Mouse (Mus musculus) Muller cell, postnatal 12 days (primary cell): ENCODE data around the gene Pcnx2.

Source experiments
- DNase-seq: peaks from one replicate; pipeline ENCODE4 v3.0.0-alpha.2; 2015; ENCODE audit errors: inconsistent ontology term

Pcnx2 gene

DNA sequence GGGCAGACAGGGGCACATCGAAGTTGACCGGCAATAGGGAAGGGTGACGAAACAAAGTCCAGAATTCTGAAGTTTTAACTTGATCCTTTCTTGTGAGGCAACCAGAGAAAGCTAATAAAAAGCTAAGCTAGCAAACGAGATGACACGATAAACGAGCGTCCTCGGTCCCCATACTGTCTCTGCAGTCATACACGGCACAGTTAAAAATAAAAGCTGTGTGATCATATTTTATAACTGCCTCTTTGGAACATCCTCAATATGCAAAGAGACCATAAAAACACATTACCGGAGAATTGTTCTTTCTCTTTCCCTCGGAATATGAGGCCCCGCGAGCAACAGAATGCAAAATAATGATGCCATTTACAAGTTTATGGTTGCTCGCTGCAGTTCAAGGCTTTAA, 76.1 kb downstream of the Pcnx2 start:
- no peak for DNase-seq

DNA sequence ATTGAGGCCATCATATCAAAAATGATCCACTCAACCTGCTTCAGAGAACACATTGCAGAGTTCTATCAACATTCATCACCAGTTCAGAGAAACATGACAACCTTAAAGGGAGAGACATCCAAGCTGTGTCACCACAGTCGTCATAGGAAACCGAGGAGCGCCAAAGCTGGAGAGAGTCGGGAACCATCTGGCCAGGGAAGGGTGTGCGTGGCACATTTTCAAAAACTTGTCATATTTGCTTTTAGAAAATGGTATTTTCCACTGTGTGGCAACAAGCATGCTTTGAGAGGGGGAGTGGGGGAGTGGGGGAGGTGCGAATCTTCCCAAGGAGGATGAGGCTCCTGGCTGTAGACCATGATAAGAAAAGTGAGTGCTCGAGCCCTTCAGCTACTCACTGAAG, 78.3 kb downstream of the Pcnx2 start:
- no peak for DNase-seq

DNA sequence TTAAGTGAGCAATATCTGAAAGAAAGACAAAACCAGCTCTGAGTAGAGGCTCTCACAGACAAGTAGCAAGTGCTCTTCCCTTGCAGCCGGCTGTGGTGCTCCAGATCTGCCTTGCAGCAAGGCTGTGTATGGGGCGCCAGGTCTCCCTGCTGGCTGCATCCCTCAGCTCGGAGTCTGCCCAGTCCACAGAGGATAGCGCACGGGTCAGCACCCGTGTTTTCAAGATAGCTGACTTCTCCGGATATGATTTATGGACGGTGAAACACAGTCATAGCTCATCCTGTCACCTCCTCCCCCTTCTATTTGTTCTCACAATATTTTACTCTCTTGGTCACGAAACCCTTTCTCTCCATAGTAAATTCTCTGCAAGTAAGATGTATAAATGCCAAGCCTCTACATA, 79.3 kb downstream of the Pcnx2 start:
- DNase-seq, result no peak

DNA sequence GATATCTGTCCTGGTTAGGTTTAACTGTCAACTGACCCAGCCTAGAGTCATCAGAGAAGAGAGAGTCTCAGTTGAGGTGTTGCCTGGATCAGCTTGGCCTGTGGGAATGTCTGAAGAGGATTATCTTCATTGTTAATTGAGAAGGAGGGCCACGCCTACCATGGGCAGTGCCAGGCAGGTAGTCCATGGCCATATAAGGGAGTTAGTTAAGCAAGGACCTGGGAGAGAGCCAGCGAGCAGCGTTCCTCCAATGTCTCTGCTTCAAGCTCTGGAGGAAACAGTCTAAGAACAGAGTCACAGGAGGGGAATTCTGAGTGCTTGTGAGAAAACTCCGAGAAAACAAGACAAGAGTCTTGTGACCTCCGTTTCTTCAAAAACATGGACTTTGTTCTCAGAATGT, 81.4 kb downstream of the Pcnx2 start:
- no peak for DNase-seq

DNA sequence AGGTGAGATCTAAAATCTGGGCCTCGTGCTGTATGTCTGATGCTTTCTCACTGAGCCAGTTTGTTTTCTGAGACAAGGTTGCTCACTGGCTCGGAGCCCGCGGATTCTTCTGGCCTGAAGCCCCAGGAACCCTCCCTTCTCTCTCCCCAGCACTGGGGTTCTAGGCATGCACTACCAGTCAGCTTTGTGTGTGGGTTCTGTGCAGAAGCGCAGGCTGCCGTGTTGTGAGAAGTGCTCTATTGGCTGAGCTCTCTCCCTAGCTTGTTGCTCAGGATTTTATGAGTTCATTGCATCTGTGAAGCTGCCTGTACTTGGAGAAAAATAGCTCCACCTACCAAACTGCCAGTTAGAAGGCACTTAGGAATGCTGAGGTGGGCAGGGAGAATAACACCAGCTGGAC, 89.3 kb downstream of the Pcnx2 start:
- DNase-seq, result peak; percentile 33

DNA sequence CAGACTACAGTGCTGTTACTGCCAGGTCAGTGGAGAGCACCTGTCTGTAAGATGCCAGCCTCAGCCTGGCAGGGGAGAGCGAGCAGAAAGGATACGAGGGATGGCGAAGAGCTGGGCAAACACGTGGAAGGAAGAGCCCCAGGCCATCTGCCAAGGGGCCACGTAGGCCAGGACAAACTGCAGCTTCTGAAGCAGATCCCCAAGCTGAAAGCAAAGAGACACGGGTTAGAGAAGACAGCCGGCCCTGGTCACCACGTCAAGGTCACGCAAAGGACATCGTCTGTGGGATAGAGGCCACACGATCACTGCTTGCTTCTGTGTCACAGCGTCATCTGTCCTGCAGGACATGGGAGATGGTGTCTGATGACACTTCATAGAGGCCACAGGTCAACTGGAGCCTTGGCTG, 90.2 kb downstream of the Pcnx2 start:
- DNase-seq, result no peak

DNA sequence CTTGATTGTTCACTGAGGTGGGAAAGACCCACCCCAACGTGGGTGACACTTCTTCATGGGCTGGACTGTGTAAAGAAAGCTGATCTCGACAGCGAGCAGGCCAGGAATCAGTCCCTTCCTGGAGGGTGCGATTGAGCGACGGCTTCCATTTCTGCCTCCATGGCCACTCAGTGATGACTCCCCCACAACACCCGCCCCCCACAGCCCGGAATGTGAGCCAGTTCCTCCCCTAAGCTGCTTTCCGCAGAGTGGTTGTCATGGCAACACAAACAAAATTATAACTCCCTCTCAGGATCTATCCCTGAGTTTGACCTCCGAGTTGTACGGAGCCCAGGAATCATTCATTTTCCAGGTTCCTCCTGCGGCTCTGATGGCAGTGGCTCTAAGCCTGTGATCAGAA, 91.7 kb downstream of the Pcnx2 start:
- DNase-seq, result no peak

DNA sequence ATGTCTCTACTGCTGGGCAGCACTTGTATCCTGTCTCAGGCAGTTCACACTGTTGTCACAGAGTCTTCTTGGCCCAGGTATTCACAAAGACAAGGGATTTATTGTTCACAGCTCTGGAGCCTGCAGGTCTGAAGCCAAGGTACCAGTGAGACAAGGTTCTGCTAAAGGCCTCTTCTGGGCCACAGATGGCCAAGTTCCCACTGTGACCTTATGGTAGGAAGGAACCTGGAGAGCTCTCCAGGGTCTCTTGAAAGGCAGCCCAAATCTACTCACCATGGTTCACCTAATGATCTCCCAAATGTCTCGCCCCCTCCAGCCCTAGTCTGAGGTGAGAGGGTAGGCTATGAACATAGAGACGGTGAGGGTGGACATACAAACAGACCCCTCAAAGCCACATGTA, 101.1 kb downstream of the Pcnx2 start:
- DNase-seq, result no peak

DNA sequence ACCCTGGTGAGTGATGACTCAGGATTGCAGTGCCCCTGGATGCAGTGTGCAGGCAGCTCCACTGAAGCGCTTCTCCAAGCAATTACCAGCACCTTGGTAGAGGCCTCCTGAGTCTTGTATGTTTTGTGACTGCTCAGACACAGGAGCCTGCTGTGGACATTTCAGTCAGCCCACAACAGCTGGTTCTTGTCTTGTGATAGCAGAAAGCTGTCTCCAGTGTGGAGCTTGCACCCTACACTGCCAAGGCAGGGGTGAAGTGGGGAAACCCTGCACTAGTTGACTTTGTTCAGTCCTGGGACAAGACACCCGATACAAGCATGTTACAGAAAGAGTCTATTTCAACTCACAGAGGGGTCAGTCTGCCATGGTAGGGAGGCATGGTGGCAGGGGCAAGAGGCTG, 102.8 kb downstream of the Pcnx2 start:
- DNase-seq, result no peak

DNA sequence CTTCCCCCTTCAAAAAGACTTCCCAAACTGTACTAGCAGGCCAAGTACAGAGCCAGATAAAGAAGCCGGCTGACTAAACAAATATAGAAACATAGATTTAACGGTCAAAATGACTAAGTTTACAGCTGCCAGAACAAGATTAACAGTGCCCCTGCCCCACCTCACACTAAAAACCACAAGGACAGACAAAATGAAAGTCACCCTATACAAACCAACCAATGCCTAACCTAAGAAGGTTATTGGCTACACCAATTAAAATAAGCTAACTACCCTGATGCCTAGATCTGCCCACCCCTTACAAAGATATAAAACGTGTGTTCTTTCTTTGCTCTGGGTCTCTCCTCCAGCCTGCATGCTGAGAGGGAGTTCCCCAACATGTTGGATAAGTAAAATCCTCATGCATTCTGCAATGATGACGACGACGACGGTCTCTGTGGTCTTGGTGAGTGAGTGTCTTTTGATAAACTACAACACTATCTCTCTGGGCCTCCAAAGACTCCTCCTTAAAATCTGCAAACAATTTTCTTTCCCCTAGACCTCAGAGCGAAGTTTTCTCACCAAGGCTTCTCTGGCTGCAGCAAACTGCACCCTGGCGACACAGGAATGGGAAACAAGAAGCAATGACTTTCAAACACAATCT, 105.2 kb downstream of the Pcnx2 start:
- DNase-seq, result no peak

DNA sequence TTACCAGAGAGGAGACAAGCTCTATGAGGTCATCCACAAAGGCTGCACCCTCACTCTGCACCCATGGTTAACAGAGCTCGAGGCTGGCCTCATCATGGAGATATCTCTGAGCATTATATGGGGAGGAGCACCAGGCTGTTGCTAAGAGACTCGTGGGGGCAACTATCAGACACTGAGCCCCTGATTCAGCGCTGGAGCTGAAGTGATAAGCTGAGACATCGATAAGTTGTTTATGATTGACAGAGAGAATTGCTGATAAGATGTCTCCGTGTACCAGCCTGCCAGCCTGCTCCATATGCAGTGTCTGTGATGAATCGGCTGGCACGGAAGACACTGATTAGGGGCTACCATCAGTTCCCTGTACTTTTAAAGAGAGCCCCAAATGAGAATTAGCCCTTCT, 111.2 kb downstream of the Pcnx2 start:
- no peak for DNase-seq

DNA sequence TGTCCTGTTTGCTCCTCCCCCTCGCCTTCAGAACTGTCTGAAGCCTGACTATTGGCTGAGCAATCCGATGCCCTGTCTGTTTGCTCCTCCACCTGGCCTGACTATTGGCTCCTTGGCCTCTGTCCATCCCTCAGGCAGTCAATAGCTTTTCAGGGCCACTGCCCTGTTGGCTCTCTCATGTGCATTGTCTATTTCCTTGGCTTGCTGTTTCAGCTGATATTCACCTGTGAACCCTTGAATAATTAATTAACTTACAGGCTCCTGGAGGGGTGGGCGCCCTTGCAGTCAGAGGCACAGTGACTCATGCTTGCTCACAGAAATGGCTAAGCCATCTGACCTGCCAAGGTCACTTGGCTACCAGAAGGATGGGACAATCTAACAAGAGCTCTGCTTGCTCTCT, 116.0 kb downstream of the Pcnx2 start:
- DNase-seq, result no peak

DNA sequence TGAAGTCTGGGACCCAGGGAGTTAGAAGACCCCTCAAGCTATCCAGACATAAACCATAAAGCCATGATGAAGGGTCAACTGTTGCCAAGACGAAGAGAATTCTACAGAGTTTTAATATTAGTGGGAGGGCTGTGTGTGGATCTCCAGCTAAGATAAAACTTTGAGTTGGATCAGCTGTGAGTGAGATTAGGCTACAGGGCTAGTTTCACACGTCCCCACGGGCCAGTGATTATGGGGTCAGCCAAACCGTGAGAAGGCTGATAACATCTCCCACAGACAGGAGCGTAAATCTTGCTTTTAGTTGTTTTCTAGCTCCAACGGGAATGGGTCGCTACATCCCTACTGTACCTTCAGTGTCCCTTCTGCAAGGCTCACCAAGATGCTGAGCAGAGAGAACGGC, 118.5 kb downstream of the Pcnx2 start:
- no peak for DNase-seq

DNA sequence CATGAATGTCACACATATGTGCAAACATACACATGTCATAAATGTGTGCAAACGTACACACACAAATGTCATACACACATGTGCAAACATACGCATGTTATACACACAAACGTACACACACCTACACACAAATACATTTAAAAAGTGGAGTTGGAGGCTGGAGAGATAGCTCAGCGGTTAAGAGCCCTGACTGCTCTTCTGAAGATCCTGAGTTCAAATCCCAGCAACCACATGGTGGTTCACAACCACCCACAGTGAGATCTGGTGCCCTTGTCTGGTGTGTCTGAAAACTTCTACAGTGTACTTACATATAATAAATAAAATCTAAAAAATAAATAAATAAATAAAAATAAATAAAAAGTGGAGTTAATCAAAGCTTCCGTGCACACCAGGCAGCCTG, 119.2 kb downstream of the Pcnx2 start:
- no peak for DNase-seq

DNA sequence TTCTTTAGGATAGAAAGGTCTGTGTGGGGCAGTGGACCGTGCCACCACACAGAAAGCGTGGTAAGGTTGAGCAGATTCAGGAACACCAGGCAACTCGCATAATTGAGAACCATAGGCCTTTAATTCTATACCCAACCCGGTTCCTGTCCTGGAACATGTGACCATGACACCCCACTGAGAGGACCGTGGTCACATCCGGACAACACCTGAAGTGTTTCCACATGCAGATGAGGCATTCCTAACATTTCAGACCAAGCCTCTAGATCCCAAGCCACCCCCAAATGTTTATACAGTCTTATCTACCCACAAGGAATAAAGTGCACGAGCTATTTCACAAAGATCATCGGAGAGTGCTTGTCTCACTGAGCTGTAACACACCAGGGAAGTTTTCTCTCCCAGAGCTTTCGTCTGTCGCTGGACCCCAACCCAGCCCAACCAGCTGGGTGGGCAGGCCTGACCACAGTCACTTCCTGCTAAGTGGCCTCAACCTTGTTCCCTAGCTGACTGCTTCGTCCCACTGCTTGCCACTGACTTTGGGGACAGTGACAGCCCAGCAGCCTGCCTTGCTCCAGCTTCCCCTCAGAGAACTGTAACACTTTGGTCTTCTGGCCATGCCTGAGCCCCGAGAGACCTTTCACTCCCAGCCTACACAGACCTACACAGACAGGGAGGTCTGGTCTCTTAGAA, 120.5 kb downstream of the Pcnx2 start:
- no peak for DNase-seq

DNA sequence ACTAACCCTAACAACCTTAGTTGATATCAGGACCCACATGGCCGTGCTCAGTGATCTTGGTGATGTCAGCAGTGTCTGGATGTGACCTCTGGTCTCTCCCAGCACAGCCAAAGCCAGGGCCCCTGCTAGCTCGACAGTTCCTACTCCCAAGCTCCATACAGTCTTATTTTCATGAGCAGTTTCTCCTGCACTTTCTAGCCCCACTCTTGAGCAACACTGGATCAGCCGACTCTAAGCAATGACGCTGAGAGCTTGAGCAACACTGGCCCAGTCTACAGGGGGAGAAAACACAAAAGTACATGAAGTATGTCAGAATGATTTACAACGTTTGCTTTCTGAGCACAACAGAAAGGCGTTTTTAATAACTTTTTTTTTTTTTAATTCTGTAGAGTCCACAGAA, 121.3 kb downstream of the Pcnx2 start:
- DNase-seq, result no peak

DNA sequence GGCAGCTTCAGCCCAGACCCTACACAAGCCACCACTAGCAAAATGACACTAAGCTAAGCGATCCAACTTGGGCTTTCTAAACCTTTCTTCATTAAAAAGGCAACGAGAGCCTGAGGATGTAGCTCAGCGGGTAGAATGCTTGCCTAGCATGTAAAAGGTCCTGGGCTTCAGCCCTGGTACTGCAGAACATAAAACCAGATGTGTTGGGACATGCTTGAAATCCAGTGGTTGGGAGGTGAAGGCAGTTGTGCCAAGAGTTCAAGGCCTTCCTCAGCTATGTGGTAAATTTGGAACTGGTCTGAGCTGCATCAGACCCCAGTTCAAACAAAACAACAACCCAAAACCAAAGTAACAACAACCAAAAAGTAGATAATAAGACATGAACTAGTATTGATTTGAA, 121.8 kb downstream of the Pcnx2 start:
- DNase-seq, result no peak

DNA sequence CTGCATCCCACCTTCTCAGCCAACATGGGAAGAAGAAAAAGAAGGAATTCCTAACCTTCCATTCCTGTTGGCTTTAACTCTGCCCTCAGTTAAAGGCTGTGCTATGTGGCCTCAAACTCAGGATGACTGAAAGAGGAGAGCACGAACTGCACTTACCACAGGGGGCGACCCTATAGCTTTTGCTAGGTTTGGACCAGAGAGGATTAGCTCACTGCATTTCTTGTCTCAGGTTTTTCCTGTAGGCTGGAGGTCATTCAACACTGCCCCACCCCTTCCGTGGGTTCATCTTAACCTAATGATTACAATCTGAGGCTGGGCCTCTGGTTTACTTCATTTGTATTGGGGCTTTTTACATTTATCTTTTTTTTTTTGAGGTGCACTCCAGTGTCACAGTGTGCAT, 123.1 kb downstream of the Pcnx2 start:
- no peak for DNase-seq

DNA sequence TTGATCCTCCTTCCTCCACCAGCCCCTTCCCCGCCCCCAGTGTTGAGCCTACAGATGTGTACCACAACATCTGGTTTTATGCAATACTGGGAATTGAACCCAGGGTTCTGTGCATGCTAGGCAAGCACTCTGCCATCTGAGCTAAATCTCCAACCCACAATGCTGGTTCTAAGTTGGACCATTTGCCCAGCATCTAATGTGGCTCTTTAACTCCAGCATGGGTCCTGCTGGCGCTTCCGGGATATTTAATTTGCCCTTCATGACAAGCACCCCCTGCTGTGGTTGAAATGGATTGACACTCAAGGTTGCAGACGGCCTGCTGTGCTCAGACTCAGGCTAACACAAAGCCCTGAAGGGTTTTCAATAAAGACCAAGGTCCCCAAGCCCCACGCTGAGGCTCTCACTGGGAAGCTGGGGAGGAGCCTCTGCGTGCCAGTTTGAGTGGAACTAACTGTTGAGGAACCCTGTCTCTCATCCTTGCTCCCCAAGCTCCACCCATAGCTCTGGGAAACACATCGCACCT, 124.8 kb downstream of the Pcnx2 start:
- DNase-seq, result no peak

DNA sequence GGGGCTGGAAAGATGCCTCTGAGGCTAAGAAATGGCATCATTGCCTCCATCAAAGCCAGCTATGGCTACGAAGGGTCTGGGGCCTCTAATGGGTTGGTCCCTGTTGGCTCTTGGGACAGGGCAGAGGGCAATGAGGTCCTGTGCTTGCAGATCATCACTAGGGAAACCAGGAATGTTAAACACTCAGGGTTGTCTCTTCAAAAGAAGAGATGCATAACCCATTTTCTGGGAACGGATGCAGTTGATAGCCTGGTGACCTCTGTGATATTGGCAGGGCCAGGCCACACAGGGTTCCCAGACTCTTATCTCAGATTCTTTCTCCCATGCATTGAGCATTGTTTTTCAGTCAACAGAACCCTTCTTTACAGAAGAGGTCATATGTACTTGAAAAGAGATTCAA, 125.8 kb downstream of the Pcnx2 start:
- DNase-seq, result no peak

DNA sequence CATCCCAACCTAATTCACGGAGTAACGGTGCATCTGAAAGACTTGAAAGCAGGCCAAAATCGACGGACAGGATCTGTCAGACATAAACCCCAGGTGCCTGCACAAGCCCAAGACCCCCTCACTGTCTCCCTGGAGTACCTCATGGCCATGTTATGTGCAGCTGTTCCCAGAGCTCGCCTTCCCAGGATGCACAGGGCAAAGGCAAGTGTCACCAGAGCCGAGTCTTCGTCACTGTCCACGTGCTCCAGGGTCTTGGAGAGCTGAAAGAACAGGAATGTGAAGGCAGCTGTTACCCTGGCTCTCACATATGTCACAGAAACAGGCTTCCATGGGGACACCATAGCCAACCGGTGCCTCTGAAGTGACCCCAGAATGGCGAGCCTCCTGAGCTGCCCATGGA, 130.0 kb downstream of the Pcnx2 start:
- no peak for DNase-seq

DNA sequence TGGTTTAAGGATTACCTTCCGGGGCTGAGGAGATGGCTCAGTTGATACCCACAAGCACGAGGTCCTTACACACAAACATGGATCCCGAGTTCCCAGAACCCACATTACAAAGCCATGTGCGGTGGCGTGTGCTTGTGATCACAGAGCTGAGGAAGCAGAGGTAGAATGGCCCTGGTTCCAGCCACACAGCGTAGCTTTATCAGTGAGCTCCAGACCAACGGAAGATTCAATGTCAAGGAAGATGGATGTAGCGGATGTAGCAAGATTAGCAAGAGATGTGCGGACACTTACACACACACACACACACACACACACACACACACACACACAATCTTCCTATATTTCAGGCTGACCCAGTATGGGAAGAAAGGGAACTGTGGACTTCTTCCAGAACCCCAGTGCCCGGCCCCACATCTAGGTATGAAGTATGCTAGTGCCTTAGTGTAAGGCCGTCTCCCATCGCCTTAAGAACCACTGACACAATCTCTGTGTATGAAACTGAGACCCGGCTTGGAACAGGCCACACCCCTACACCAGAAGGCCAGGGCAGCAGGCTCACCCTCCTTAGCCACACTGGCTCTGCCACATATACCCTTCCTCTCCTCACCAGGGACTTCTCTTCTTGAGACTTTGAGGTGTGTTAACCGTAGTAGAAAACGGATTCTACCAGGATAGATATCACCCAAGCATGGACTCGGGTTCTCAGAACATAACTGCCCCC, 134.9 kb downstream of the Pcnx2 start:
- no peak for DNase-seq

DNA sequence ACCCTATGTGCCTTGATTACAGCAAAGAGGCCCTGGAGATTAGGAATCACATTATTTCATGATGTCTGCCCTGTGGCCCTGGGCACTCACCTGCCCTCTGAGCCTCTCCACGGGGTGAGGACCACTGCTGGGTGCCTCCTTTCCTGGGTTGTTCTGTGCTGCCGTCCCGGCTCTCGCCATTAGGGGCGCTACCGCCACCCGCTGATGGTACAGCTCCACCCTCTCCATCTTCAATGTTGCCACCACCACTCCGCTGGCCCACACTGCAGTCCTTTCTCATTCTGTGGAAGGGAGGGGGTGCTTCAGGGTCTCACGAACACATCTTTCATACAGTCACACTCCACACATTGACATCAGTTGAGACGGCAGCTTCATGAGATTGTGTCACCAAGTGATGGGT, 139.1 kb downstream of the Pcnx2 start:
- DNase-seq, result no peak
